Mouse (Mus musculus): ENCODE results near the gene Gimap3.

Gene Gimap3

DNA sequence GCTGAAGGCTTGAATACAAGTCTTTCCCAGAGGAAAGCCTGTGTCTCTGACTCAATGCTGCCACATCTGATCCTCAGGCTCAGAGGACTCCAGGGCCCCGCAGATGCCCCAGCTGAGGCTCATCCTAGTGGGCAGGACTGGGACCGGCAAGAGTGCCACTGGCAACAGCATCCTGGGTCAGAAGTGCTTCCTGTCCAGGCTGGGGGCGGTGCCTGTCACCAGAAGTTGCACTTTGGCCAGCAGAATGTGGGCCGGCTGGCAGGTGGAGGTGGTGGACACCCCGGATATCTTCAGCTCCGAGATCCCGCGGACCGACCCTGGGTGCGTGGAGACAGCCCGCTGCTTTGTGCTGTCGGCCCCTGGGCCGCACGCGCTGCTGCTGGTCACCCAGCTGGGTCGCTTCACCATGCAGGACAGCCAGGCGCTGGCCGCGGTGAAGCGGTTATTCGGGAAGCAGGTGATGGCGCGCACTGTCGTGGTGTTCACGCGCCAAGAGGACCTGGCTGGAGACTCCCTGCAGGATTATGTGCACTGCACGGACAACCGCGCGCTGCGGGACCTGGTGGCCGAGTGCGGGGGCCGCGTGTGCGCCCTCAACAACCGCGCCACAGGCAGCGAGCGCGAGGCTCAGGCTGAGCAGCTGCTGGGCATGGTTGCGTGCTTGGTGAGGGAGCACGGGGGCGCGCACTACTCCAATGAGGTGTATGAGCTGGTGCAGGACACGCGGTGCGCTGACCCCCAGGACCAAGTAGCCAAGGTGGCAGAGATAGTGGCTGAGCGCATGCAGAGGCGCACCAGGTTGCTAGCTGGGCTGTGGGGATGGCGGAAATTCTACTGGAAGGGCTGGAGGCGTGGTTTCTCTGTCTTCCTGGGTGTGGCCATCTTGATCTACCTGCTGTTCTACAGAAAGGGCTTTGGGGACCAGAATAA is 28.0 kb downstream of the Gimap3 start:
- DNase-seq, result peak; percentile 20 to 53

DNA sequence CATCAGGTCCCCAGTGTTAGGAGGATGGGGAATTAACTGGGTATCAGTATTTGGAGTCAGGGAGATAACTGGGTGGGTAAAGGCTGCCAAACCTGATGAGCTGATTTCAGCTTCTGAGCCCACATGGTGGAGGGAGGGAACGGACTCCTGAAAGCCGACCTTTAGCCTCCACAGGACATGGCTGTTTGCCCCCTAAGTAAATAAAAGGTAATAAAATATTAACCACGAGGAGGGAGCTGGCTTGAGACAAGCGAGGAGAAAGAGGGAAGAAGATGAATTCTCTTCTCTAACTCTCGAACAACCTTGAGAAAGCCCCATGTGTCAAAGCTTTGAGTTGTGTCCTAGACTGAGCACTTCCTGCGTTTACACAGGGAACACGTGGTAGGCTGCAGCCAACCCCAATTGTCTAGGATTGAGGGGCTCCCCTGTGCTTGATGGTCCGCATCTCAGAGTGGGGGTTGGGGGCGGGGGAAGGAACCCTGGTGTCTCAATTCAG is 28.9 kb downstream of the Gimap3 start:
- no peak for DNase-seq

DNA sequence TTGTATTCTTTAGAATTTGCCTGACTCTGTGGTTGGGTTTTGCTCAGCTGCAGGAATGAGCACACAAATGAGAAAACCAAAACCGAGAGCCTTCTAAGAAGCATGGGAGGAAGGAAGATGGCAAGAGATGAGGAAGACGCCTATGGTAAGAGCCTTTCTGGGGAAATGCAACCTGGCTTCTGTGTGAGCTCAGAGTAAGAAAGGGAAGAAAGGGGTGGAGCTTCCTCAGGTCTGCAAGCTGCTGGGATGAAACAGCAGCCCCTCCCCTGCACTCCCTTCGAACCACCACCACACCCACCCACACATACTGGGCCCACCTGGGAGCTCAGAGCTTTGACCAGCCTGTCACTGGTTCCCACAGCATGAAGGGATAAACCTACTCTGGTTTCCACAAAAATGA is 29.4 kb downstream of the Gimap3 start:
- DNase-seq, result no peak

DNA sequence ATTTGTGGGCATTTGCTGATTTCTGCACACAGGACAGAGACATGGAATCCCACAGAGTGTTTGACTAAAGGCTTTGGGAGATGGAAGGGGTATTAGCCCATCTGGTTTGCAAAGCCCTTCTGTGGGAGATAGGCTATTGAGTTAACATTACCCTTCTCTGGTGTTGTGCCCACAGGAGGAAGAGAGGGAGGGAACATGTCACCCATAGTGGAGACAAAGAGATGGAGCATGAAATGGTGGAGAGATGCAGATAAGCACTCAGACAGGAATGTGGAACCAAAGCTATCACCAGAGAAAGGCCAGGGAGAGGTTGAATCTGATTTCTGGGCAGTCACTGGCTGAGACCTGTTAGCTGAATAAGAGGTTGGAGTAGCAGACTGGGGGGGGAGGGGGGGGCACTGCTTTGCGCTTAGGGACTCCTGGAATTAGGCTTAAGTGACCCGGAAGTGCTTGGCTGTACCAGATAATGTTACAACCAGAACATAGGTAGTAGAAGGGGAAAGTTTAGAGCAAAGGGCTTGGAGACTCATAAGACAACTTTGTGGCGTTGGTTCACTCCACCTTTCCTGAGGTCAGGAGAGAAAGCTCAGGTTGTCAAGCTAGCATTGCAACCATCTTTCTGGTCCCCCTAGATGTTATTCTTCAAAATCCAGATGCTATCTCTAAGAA is 30.0 kb downstream of the Gimap3 start:
- DNase-seq, result no peak

DNA sequence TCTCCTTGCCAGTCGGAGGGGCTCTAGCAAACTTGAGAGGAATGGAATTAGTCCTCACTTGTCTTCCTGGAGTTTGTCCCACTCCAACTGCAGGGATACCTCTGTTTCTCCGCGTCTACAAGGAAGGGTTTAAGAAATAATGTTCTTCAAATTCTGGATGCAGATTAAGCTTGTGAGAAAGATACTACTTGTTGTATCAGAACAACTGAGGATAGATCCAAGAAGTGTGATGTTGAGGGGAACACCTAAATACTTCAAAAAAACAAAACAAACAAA is 30.9 kb downstream of the Gimap3 start:
- DNase-seq, result no peak

DNA sequence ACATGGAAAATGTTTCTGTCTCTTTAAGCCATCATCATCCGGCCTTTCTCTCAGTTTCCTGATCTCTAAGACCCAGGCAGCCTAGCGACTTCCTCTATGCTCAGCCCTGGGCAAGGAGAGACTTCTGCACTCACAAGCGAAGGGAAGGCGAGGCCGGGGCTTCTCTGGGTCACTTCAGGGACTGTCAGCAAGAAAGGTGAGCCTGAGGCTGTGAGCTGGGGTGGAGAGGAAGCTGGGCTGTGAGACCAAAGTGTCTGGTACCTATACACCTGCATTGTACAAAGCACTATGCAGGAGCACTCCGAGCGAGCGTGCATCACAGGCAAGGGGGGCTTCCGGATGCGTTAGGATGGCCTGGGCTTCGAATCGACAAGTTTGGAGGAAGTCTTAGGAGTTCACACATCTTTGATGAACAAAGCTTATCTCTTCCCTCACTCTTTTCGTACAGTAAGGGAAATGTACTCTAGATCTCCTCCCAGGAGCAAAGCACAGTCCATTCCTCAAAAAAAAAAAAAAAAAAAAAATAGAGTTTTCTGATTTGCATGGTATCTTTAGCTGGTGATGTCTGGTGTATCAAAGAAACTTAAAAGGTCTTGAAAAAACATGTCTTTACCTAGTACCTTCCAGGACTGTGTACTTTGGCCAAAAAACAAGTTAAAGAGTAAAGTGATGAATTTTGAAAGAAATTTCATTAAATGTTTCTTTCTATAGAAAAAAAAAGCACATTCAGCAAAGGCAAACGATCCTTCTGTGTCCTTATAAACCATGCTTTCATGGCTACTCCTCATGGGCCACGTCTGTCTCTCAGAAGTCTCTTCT is 31.5 kb downstream of the Gimap3 start, which contains the start of gene Gimap1:
TSS of gene Gimap1 (plus strand) at position 94 of the 819 bp plus-strand sequence.
- DNase-seq, result peak; percentile 66 to 67

DNA sequence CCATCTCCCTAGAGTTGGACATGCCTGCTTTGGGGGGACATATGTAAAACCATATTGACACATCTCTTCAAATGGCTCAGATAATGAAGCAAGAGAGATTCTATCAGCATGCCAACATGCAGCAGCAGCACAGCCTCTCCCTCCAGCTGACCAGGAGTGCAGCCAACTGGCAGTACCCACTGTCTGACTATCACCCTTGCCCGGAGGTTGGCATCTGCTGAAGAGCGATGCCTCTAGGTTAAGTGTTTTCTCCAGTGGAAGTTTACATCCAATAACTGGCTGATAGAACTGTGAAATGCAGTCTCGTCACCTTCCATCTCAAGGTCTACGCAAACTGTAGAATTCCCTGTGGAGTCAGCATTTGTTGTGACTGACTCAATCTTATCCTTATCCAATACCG is 33.0 kb downstream of the Gimap3 start:
- DNase-seq, result no peak

DNA sequence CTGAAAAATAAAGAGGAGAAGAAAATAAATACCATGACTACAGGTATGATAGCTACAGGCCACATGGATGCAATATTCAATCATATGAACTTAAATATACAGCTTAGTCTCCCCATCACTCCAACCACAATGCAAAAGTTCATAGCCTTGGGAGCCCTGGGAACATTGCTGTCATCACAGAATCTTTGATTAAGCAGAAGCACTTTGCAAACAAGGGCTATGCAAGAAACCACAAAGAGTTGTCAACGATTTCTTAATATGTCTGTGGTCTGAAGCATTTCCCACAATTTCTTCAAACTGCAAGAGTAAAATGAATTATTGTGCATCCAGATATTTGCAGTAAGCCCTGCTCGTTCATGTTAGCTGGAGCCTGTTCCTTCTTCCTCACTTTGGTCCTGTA is 33.6 kb downstream of the Gimap3 start:
- no peak for DNase-seq

DNA sequence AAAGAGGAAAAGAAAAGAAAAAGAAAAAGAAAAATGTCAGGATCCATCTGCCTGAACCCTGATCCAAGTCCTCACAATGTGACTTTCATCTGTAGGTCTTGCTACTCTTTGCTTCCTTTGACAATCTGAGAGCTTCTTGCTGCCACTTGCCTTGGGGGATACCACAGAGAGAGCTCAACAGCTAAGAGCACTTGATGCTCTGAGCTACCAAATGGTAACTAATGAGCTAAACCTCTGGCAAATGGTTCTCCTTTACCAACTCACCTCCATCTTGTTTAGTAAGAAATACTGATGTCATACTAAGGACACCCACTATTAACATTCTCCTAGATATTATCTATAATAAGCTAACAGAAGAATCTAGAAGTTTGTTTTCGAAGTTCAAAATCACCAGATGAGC is 37.0 kb downstream of the Gimap3 start:
- DNase-seq, result no peak

DNA sequence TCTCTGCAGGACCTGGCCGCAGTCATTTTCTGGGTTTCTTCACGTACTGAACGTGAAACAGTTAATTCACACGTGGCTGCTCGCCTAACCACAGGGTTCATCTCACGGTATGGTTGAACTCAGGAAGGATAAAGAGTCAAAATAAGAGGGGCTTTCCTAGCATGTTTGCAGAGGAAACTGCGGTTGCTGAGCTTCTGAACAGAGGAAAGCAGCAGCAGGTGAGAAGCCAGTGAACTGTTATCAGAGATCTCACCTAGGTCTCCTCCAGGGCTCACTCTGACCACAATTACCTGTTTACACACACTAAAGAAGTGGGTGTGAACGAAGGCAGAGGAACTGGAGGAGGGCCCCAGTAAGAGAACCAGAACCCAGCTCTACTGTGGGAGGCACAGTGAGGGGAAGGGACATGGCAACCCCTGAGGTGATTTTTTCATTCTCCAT is 37.8 kb downstream of the Gimap3 start:
- DNase-seq, result no peak

DNA sequence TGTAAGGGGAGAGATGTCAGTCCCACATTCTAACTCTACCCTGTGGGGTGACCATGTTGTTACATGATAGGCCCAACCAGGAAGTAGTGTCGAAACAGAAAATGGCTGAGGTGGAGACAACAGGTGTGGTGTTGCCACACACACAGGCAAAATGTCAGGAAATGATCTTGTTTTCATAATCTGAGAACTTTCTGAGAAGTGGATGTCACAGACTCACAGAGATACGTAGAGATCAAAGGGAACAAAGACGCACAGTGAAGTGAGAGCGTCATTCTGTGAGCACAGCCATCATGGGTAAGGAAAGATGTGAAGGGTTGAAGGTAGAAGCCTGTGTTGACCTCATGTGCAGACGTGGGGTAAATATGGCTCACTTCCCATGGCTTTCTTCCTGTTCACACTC is 42.9 kb downstream of the Gimap3 start:
- no peak for DNase-seq

DNA sequence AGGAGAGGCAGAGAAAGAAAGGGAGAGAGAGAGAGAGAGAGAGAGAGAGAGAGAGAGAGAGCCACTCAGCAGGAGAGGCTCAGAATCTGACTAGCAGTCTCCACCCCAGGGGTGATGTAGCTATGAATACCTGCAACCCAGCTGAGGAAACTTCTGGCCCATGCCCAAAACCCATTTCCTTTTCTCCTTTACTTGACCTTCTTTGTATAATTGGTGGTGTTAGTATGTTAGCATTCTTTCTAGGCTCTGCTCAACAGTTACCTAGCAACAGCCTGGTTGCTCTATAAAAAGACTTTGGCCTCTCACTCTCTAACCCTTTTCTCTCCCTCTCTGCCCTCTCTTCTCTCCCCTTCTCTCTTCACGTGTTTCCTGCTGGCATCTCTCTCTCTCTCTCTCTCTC is 45.2 kb downstream of the Gimap3 start:
- peak; percentile 58 to 75 for DNase-seq

DNA sequence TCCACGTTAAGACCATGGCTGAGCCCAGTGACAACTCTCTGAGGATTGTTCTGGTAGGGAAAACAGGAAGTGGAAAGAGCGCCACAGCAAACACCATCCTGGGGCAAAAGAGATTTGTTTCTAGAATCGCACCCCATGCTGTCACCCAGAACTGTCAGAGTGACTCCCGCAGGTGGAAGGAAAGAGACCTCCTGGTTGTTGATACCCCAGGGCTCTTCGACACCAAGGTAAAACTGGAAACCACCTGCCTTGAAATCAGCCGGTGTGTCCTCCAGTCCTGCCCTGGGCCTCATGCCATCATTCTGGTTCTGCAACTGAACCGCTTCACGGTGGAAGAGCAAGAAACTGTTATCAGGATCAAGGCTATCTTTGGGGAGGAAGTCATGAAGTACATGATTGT is 47.2 kb downstream of the Gimap3 start:
- DNase-seq, result no peak

DNA sequence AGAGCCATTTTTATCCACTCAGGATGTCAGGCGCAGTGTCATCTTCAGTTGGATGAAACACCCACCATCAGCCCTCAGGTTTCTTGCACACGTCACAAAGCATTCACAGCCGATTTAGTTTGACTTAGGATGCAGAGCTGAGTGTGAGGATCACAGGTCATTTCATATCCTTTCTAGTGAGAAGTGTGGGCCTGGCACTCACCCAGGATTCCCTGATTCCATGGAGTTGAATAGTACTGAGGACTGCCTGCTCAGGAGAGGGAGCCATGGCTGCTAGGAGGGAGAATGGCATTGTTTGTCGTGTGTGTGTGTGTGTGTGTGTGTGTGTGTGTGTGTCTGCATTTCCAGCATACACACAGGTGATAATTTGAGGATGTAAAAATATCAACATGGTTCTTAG is 50.3 kb downstream of the Gimap3 start:
- no peak for DNase-seq

DNA sequence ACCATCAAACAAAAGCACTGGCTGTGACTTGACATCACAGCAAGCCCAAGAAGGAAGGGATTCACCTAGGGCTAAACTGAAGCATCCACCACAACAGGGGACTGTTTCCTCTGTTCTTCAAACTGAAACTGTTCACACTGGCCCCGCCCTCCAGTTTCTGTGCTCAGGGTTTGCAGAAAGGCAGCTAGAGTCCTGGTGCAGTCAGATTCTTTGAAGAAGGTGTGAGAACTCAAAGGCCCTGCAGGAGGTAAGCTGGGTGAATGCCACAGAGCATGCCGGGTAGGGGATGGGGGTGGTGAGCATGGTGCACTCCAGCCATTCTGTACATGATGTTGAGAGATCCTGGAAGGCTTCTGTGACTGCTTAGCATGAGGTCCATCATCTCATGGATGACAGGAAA is 52.2 kb downstream of the Gimap3 start, which contains the start of the genes Gm28053 and Gimap7:
TSS of gene Gm28053 (plus strand) at position 153 of the 400 bp plus-strand sequence.
TSS of gene Gimap7 (plus strand) at position 167 of the 400 bp plus-strand sequence.
- DNase-seq, result no peak
